Mouse (Mus musculus): ENCODE measurements around the gene Flnb.

DNA sequence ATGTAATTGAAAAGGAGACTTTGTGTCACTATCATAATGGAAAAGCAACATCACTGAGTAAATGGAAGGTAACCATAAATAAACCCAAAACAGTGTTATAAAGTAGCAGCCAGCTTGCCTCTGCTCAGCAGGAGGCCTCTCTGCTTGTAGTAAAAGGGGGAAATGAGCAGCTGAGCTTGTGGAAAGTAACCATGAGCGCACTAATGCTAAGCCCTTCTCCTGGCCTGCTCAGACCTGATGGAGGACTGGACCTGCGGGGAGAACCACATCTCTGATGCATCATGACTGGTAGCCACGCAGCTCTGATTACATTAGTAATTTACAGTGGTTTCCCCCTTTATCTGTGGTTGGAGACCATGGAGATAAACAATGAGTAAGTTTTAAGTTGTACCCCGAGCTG lies 15.7 kb downstream of the Flnb start:
- TF ChIP-seq CTCF (conservative IDR thresholded peaks at IDR 0.05 in 1 of 2, IDR thresholded peaks at IDR 0.05 in 1 of 2; ENCODE audit: low read depth in 2 of 2, low read length in 2 of 2) (no peak), MXI1 (IDR thresholded peaks at IDR 0.05; ENCODE audit: low read depth, low read length) (no peak), MAX (IDR thresholded peaks at IDR 0.05; ENCODE audit: low read length) (no peak), POLR2A (IDR thresholded peaks at IDR 0.05; ENCODE audit: low read depth, low read length) (no peak), E2F4 (IDR thresholded peaks at IDR 0.05; ENCODE audit: insufficient replicate concordance, low read depth, low read length) (no peak), MEF2A (IDR thresholded peaks at IDR 0.05; ENCODE audit: borderline replicate concordance, low read depth, low read length) (no peak), MAFK (IDR thresholded peaks at IDR 0.05; ENCODE audit: insufficient replicate concordance, low read length) (no peak), CHD2 (IDR thresholded peaks at IDR 0.05; ENCODE audit: low read length) (no peak)
